Mouse (Mus musculus) heart, embryonic 16.5 days (tissue): Measurements from ENCODE around the gene Snx17. TPM values are rescaled to one million over a fixed set of nuclear protein-coding genes. Genes with fewer than 3 reads are reported as not detected.

Experiments
- ATAC-seq: fragments of 200-750 bp; cut with Nextera tagmentation; replicated peaks from 2 replicates; pipeline ENCODE4 v1.8.0; 2017; ENCODE audit warnings: moderate number of reproducible peaks; ENCODE audit not compliant: insufficient read depth, low FRiP score; ENCODE audit errors: extremely low read depth
- H3K27ac ChIP-seq: fragments of 300-500 bp; sonication (generic); 2 replicates; pipeline ENCODE4 v1.5.1; 2014; ENCODE audit warnings: mild to moderate bottlenecking, low read length, control low read depth, moderate library complexity
- H3K27me3 ChIP-seq: fragments of 300-500 bp; sonication (generic); 2 replicates; pipeline ENCODE4 v1.6.1; 2014; ENCODE audit warnings: low read length, mixed read lengths; ENCODE audit not compliant: control insufficient read depth, insufficient read depth
- H3K36me3 ChIP-seq: fragments of 300-500 bp; sonication (generic); 2 replicates; pipeline ENCODE4 v1.6.1; 2014; ENCODE audit not compliant: control insufficient read depth, insufficient read depth
- H3K4me1 ChIP-seq: fragments of 300-500 bp; sonication (generic); 2 replicates; pipeline ENCODE4 v1.6.1; 2014; ENCODE audit warnings: low read length, mixed read lengths; ENCODE audit not compliant: control insufficient read depth, insufficient read depth
- H3K4me2 ChIP-seq: fragments of 300-500 bp; sonication (generic); 2 replicates; pipeline ENCODE4 v1.6.1; 2014; ENCODE audit warnings: low read depth, mild to moderate bottlenecking, control low read depth, low read length
- H3K4me3 ChIP-seq: fragments of 300-500 bp; sonication (generic); 2 replicates; pipeline ENCODE4 v1.5.1; 2014; ENCODE audit warnings: mild to moderate bottlenecking, control low read depth, low read length
- H3K9ac ChIP-seq: fragments of 300-500 bp; sonication (generic); 2 replicates; pipeline ENCODE4 v1.6.1; 2014; ENCODE audit warnings: low read length, control low read depth
- H3K9me3 ChIP-seq: fragments of 300-500 bp; sonication (generic); replicated peaks from 2 replicates; pipeline ENCODE4 v1.6.1; 2016; ENCODE audit warnings: low read length; ENCODE audit not compliant: control insufficient read depth
- WGBS: fragments of 180-500 bp; shearing (Covaris S2); extraction: QIAGEN DNeasy Blood & Tissue Kit; methylation state at CpG from one replicate; pipeline ENCODE4 v1.1.7; 2014; 5-methylcytosine and 5-hydroxymethylcytosine counted together
- polyA plus RNA-seq: library from polyadenylated mRNA; unstranded; fragments of >200 nt; fragmentation: Nextera tagmentation; extraction: Ambion mirVana; gene quantifications from 2 replicates; pipeline ENCODE4 v1.2.1, GENCODE M21; 2015

Gene Snx17
- polyA plus RNA-seq, 1 experiment from 2014 or later, result 113 TPM

GRCm38 (mm10) chr5:31219474-31219873 lies 26.4 kb downstream of the Snx17 start:
- Histone ChIP-seq H3K27me3 (no peaks in the 10 kb centered on the region), H3K9ac (peak overlapping the region; percentile 90), H3K9me3 (no peaks in the 10 kb centered on the region), H3K4me3 (peak overlapping the region; percentile 87), H3K27ac (peak overlapping the region; percentile 91), H3K4me2 (peak overlapping the region; percentile 71), H3K4me1 (peaks cover 20% of the 10 kb centered on the region), H3K36me3 (no peaks in the 10 kb centered on the region)
- ATAC-seq, result no peak
- WGBS, result 1% methylated on average over 11 of the region's 11 CpGs

GRCm38 (mm10) chr5:31219911-31220447 lies 27.0 kb downstream of the Snx17 start:
- ATAC-seq, result peak; percentile 50
- under 1% methylated on average over 38 of the region's 40 CpGs for WGBS
- Histone ChIP-seq H3K9ac (peak overlapping the region; percentile 90), H3K4me2 (peak overlapping the region; percentile 71), H3K4me1 (peaks cover 20% of the 10 kb centered on the region), H3K36me3 (no peaks in the 10 kb centered on the region), H3K4me3 (peak overlapping the region; percentile 87), H3K27ac (peak overlapping the region; percentile 91), H3K27me3 (no peaks in the 10 kb centered on the region), H3K9me3 (no peaks in the 10 kb centered on the region)

GRCm38 (mm10) chr5:31220448-31221303 lies 27.6 kb downstream of the Snx17 start, which contains the start of gene Ppm1g:
Gene Ppm1g (minus strand): TSS chr5:31220687.
- no peaks in the 10 kb centered on the region for H3K9me3 ChIP-seq
- H3K27ac ChIP-seq, result peak within 1 kb of the TSS; percentile 93
- peak; percentile 96 for ATAC-seq
- H3K27me3 ChIP-seq, result no peaks in the 10 kb centered on the region
- no peaks in the 10 kb centered on the region for H3K36me3 ChIP-seq
- peak within 1 kb of the TSS; percentile 91 for H3K9ac ChIP-seq
- WGBS, result under 1% methylated on average over 70 of the region's 70 CpGs
- H3K4me3 ChIP-seq, result peak within 1 kb of the TSS; percentile 87
- peak within 1 kb of the TSS; percentile 95 for H3K4me2 ChIP-seq
- peaks cover 20% of the 10 kb centered on the region for H3K4me1 ChIP-seq

- peaks cover 20% of the 10 kb centered on the region for H3K4me1 ChIP-seq
- peak overlapping the region; percentile 91 for H3K9ac ChIP-seq
- 19% methylated on average over 11 of the region's 11 CpGs for WGBS
- peak overlapping the region; percentile 87 for H3K4me3 ChIP-seq
- no peaks in the 10 kb centered on the region for H3K27me3 ChIP-seq
- H3K36me3 ChIP-seq, result no peaks in the 10 kb centered on the region
- peak overlapping the region; percentile 93 for H3K27ac ChIP-seq
- H3K4me2 ChIP-seq, result peak overlapping the region; percentile 95
- H3K9me3 ChIP-seq, result no peaks in the 10 kb centered on the region
- no peak for ATAC-seq
These were observed 28.4 kb downstream of the Snx17 start for GRCm38 (mm10) chr5:31221304-31221945.

GRCm38 (mm10) chr5:31222696-31223095 lies 29.7 kb downstream of the Snx17 start:
- 90% methylated on average over 9 of the region's 9 CpGs for WGBS
- ATAC-seq, result no peak
- H3K4me3 ChIP-seq, result no peak overlapping the region
- H3K9ac ChIP-seq, result no peak overlapping the region
- peaks cover 20% of the 10 kb centered on the region for H3K4me1 ChIP-seq
- H3K27me3 ChIP-seq, result no peaks in the 10 kb centered on the region
- no peak overlapping the region for H3K4me2 ChIP-seq
- no peaks in the 10 kb centered on the region for H3K9me3 ChIP-seq
- no peaks in the 10 kb centered on the region for H3K36me3 ChIP-seq
- H3K27ac ChIP-seq, result no peak overlapping the region

GRCm38 (mm10) chr5:31226641-31227040 lies 33.6 kb downstream of the Snx17 start:
- H3K9ac ChIP-seq, result no peak overlapping the region
- H3K4me3 ChIP-seq, result no peak overlapping the region
- no peaks in the 10 kb centered on the region for H3K9me3 ChIP-seq
- no peak overlapping the region for H3K27ac ChIP-seq
- H3K27me3 ChIP-seq, result no peaks in the 10 kb centered on the region
- ATAC-seq, result no peak
- no peaks in the 10 kb centered on the region for H3K36me3 ChIP-seq
- H3K4me1 ChIP-seq, result peaks cover 1% of the 10 kb centered on the region; the same call in 1 of the 2 replicates
- WGBS, result 44% methylated on average over 1 of the region's 1 CpGs
- no peak overlapping the region for H3K4me2 ChIP-seq

- peaks cover 18% of the 10 kb centered on the region for H3K36me3 ChIP-seq
- H3K4me3 ChIP-seq, result peak within 1 kb of the TSS; percentile 72
- under 1% methylated on average over 88 of the region's 103 CpGs for WGBS
These were observed 47.9 kb downstream of the Snx17 start, which contains the start of the genes Nrbp1 and Gm9970 for GRCm38 (mm10) chr5:31240637-31241521. Gene Nrbp1 (plus strand): TSS chr5:31240864. Gene Gm9970 (minus strand): TSS chr5:31241232.

GRCm38 (mm10) chr5:31241522-31242034 lies 48.6 kb downstream of the Snx17 start:
- Histone ChIP-seq H3K27me3 (no peaks in the 10 kb centered on the region), H3K27ac (peak overlapping the region; percentile 96), H3K9me3 (no peaks in the 10 kb centered on the region; the same call in 1 of the 2 replicates), H3K4me1 (peaks cover 12% of the 10 kb centered on the region), H3K4me2 (peak overlapping the region; percentile 84), H3K36me3 (peaks cover 25% of the 10 kb centered on the region), H3K4me3 (peak overlapping the region; percentile 72), H3K9ac (peak overlapping the region; percentile 92)
- no peak for ATAC-seq
- WGBS, result under 1% methylated on average over 13 of the region's 13 CpGs

More at GRCm38 (mm10) chr5:31240637-31241521, 47.9 kb downstream of the Snx17 start, which contains the start of the genes Nrbp1 and Gm9970:
- peak; percentile 100 for ATAC-seq
- H3K9ac ChIP-seq, result peak within 1 kb of the TSS; percentile 92
- H3K27me3 ChIP-seq, result no peaks in the 10 kb centered on the region
- peaks cover 12% of the 10 kb centered on the region for H3K4me1 ChIP-seq
- no peaks in the 10 kb centered on the region; the same call in 1 of the 2 replicates for H3K9me3 ChIP-seq
- H3K27ac ChIP-seq, result peak within 1 kb of the TSS; percentile 96
- H3K4me2 ChIP-seq, result peak within 1 kb of the TSS; percentile 84
